ENCODE assay signal across 15 mouse cellular contexts in the genomic region with DNA sequence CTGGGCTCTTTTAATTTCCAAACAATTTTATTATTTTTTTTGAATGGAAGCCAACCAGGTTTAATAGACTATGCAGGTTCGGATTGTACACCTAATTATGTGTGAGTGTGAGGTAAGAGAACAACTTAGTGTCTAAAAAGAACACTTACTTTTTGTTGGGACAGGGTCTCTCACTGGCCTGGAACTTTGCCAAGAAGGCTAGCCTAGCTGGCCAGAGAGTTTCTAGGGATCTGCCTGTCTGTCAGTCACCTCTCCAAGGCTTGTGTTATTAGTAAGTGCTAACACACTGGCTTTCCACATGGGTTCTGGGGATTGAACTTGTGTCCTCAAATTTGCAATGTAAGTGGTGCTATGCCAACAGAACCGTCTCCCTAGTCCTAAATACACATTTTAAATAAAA.
"Had no signal": no experiment of that assay in that cellular context is flagged by ENCODE, and none has a peak within 500 bp of the region (broad histone marks: within the 10 kb centered on the region; RNA-seq: fewer than 3 reads in every experiment).

No protein-coding gene starts in this region.

- DNase-seq: kidney, adult 2 months; kidney, postnatal 14 days; lung, adult 2 months; lung, postnatal 10 days; right cerebral cortex, postnatal 14 days; thymus, postnatal 36 days had no signal

- H3K9me3 ChIP-seq: kidney, embryonic 15.5 days; limb, embryonic 12.5 days; liver, embryonic 15.5 days; megakaryocyte, embryonic 14.5 days; midbrain, embryonic 12.5 days; neural tube, embryonic 12.5 days; stomach, embryonic 15.5 days had no signal

- H3K4me2 ChIP-seq: kidney, embryonic 15.5 days; limb, embryonic 12.5 days; liver, embryonic 15.5 days; midbrain, embryonic 12.5 days; neural tube, embryonic 12.5 days; stomach, embryonic 15.5 days had no signal

- H3K4me1 ChIP-seq: kidney, embryonic 15.5 days; liver, embryonic 15.5 days; megakaryocyte, embryonic 14.5 days; midbrain, embryonic 12.5 days; neural tube, embryonic 12.5 days; stomach, embryonic 15.5 days had no signal

- H3K36me3 ChIP-seq: liver, embryonic 15.5 days; midbrain, embryonic 12.5 days; stomach, embryonic 15.5 days had no signal

- H3K27ac ChIP-seq: kidney, embryonic 15.5 days; left cerebral cortex, adult 2 months; liver, embryonic 15.5 days; macrophage; midbrain, embryonic 12.5 days; neural tube, embryonic 12.5 days; stomach, embryonic 15.5 days had no signal

- H3K4me3 ChIP-seq: kidney, embryonic 15.5 days; left cerebral cortex, adult 2 months; limb, embryonic 12.5 days; liver, embryonic 15.5 days; megakaryocyte, embryonic 14.5 days; midbrain, embryonic 12.5 days; neural tube, embryonic 12.5 days; stomach, embryonic 15.5 days had no signal

- H3K27me3 ChIP-seq: kidney, embryonic 15.5 days; limb, embryonic 12.5 days; liver, embryonic 15.5 days; megakaryocyte, embryonic 14.5 days; midbrain, embryonic 12.5 days; neural tube, embryonic 12.5 days; stomach, embryonic 15.5 days had no signal

- H3K9ac ChIP-seq: kidney, embryonic 15.5 days; limb, embryonic 12.5 days; liver, embryonic 15.5 days; midbrain, embryonic 12.5 days; neural tube, embryonic 12.5 days; stomach, embryonic 15.5 days had no signal
